Mouse (Mus musculus): ENCODE data around the gene Rpp14. TPM values are rescaled to one million over a fixed set of nuclear protein-coding genes. Genes with fewer than 3 reads are reported as not detected.

The Rpp14 gene
- polyA plus RNA-seq, 2 experiments: 20.7 to 49.2 TPM

- Histone ChIP-seq H3K4me3 (replicated peaks; ENCODE audit: low read length) (no peak overlapping the region), H3K9me3 (ENCODE audit: control insufficient read depth, low read length) (no peaks in the 10 kb centered on the region), H3K9ac (ENCODE audit: low read depth, low read length, severe bottlenecking) (no peak overlapping the region), H3K4me1 (ENCODE audit: control insufficient read depth, insufficient read depth, low read length) (no peaks in the 10 kb centered on the region), H3K4me2 (replicated peaks; ENCODE audit: low read depth, low read length, severe bottlenecking) (no peak overlapping the region), H3K27me3 (ENCODE audit: control insufficient read depth, insufficient read depth, low read length) (no peaks in the 10 kb centered on the region), H3K27ac (replicated peaks; ENCODE audit: low read depth, low read length) (no peak overlapping the region), H3K36me3 (ENCODE audit: control insufficient read depth, insufficient read depth, low read length) (peaks cover 16% of the 10 kb centered on the region)
- no peak for TF ChIP-seq POLR2A (IDR thresholded peaks at IDR 0.05; ENCODE audit: borderline replicate concordance, extremely low read depth, insufficient read depth, insufficient read length)
- no peak for ATAC-seq (ENCODE audit: low FRiP score, low read depth)
- no peak for DNase-seq (ENCODE audit: low spot score)
- WGBS: 95% methylated on average over 6 of the region's 6 CpGs
Observed at GRCm38 (mm10) chr14:8046839-8047238, 33.3 kb upstream of the Rpp14 start.

- 78% methylated on average over 10 of the region's 10 CpGs for WGBS
- Histone ChIP-seq H3K9ac (ENCODE audit: low read depth, low read length, severe bottlenecking) (no peak overlapping the region), H3K4me2 (replicated peaks; ENCODE audit: low read depth, low read length, severe bottlenecking) (no peak overlapping the region), H3K4me1 (ENCODE audit: control insufficient read depth, insufficient read depth, low read length) (no peaks in the 10 kb centered on the region), H3K27me3 (ENCODE audit: control insufficient read depth, insufficient read depth, low read length) (no peaks in the 10 kb centered on the region), H3K27ac (replicated peaks; ENCODE audit: low read depth, low read length) (no peak overlapping the region), H3K4me3 (replicated peaks; ENCODE audit: low read length) (no peak overlapping the region), H3K36me3 (ENCODE audit: control insufficient read depth, insufficient read depth, low read length) (peaks cover 23% of the 10 kb centered on the region), H3K9me3 (ENCODE audit: control insufficient read depth, low read length) (no peaks in the 10 kb centered on the region)
- DNase-seq (ENCODE audit: low spot score) (no peak), ATAC-seq (ENCODE audit: low FRiP score, low read depth) (no peak)
- no peak for TF ChIP-seq POLR2A (IDR thresholded peaks at IDR 0.05; ENCODE audit: borderline replicate concordance, extremely low read depth, insufficient read depth, insufficient read length)
Observed at GRCm38 (mm10) chr14:8049334-8049733, 30.8 kb upstream of the Rpp14 start.

- H3K36me3 ChIP-seq (ENCODE audit: control insufficient read depth, insufficient read depth, low read length): peaks cover 23% of the 10 kb centered on the region
- H3K27me3 ChIP-seq (ENCODE audit: control insufficient read depth, insufficient read depth, low read length): no peaks in the 10 kb centered on the region
- ATAC-seq (ENCODE audit: low FRiP score, low read depth) (no peak), DNase-seq (ENCODE audit: low spot score) (no peak)
- whole genome bisulfite sequencing: 88% methylated on average over 2 of the region's 2 CpGs
- H3K4me1 ChIP-seq (ENCODE audit: control insufficient read depth, insufficient read depth, low read length): no peaks in the 10 kb centered on the region
- H3K4me2 ChIP-seq (replicated peaks; ENCODE audit: low read depth, low read length, severe bottlenecking): no peak overlapping the region
- H3K27ac ChIP-seq (replicated peaks; ENCODE audit: low read depth, low read length): no peak overlapping the region
- H3K4me3 ChIP-seq (replicated peaks; ENCODE audit: low read length): no peak overlapping the region
- no peak for TF ChIP-seq POLR2A (IDR thresholded peaks at IDR 0.05; ENCODE audit: borderline replicate concordance, extremely low read depth, insufficient read depth, insufficient read length)
- H3K9ac ChIP-seq (ENCODE audit: low read depth, low read length, severe bottlenecking): no peak overlapping the region
- no peaks in the 10 kb centered on the region for H3K9me3 ChIP-seq (ENCODE audit: control insufficient read depth, low read length)
Observed at GRCm38 (mm10) chr14:8051869-8052268, 28.3 kb upstream of the Rpp14 start.

GRCm38 (mm10) chr14:8052661-8053060 lies 27.5 kb upstream of the Rpp14 start:
- no peak overlapping the region for H3K4me3 ChIP-seq (replicated peaks; ENCODE audit: low read length)
- H3K27me3 ChIP-seq (ENCODE audit: control insufficient read depth, insufficient read depth, low read length): no peaks in the 10 kb centered on the region
- WGBS: 99% methylated on average over 7 of the region's 7 CpGs
- no peak overlapping the region for H3K9ac ChIP-seq (ENCODE audit: low read depth, low read length, severe bottlenecking)
- no peak overlapping the region for H3K27ac ChIP-seq (replicated peaks; ENCODE audit: low read depth, low read length)
- no peak for DNase-seq (ENCODE audit: low spot score)
- H3K4me1 ChIP-seq (ENCODE audit: control insufficient read depth, insufficient read depth, low read length): no peaks in the 10 kb centered on the region
- TF ChIP-seq POLR2A (IDR thresholded peaks at IDR 0.05; ENCODE audit: borderline replicate concordance, extremely low read depth, insufficient read depth, insufficient read length): no peak
- H3K4me2 ChIP-seq (replicated peaks; ENCODE audit: low read depth, low read length, severe bottlenecking): no peak overlapping the region
- peaks cover 21% of the 10 kb centered on the region for H3K36me3 ChIP-seq (ENCODE audit: control insufficient read depth, insufficient read depth, low read length)
- H3K9me3 ChIP-seq (ENCODE audit: control insufficient read depth, low read length): no peaks in the 10 kb centered on the region
- ATAC-seq (ENCODE audit: low FRiP score, low read depth): no peak

GRCm38 (mm10) chr14:8054310-8055102 lies 25.7 kb upstream of the Rpp14 start:
- ATAC-seq (ENCODE audit: low FRiP score, low read depth) (no peak), DNase-seq (ENCODE audit: low spot score) (no peak)
- TF ChIP-seq POLR2A (IDR thresholded peaks at IDR 0.05; ENCODE audit: borderline replicate concordance, extremely low read depth, insufficient read depth, insufficient read length): no peak
- 35% methylated on average over 17 of the region's 17 CpGs for WGBS
- Histone ChIP-seq H3K4me3 (replicated peaks; ENCODE audit: low read length) (no peak overlapping the region), H3K27me3 (ENCODE audit: control insufficient read depth, insufficient read depth, low read length) (no peaks in the 10 kb centered on the region), H3K9ac (ENCODE audit: low read depth, low read length, severe bottlenecking) (no peak overlapping the region), H3K9me3 (ENCODE audit: control insufficient read depth, low read length) (no peaks in the 10 kb centered on the region), H3K4me2 (replicated peaks; ENCODE audit: low read depth, low read length, severe bottlenecking) (no peak overlapping the region), H3K36me3 (ENCODE audit: control insufficient read depth, insufficient read depth, low read length) (peaks cover 19% of the 10 kb centered on the region), H3K4me1 (ENCODE audit: control insufficient read depth, insufficient read depth, low read length) (no peaks in the 10 kb centered on the region), H3K27ac (replicated peaks; ENCODE audit: low read depth, low read length) (no peak overlapping the region)
